Mouse (Mus musculus) embryonic fibroblast, embryonic 13.5 days (primary cell): ENCODE results near the gene Gart. TPM values are rescaled to one million over a fixed set of nuclear protein-coding genes. Genes with fewer than 3 reads are reported as not detected.

ENCODE experiments used
- H3K27ac ChIP-seq: 2 replicates; pipeline ENCODE4 v1.5.1; 2012; ENCODE audit warnings: low read length, control low read depth, inconsistent platforms; ENCODE audit not compliant: insufficient read depth
- H3K4me1 ChIP-seq: 2 replicates; pipeline ENCODE4 v1.6.1; 2011; ENCODE audit warnings: low read length; ENCODE audit not compliant: control insufficient read depth, insufficient read depth
- H3K4me3 ChIP-seq: 2 replicates; pipeline ENCODE4 v1.5.1; 2011; ENCODE audit warnings: mild to moderate bottlenecking, control low read depth, low read length; ENCODE audit not compliant: insufficient read depth
- CTCF ChIP-seq: IDR thresholded peaks from 2 replicates; pipeline ENCODE4 v1.5.1; 2011; ENCODE audit warnings: mild to moderate bottlenecking, control low read depth, low read length, moderate library complexity, borderline replicate concordance; ENCODE audit not compliant: insufficient read depth
- POLR2A ChIP-seq: IDR thresholded peaks from 2 replicates; pipeline ENCODE4 v1.6.1; 2011; ENCODE audit warnings: low read depth, mild to moderate bottlenecking, control low read depth, low read length, moderate library complexity
- polyA plus RNA-seq: library from polyadenylated mRNA; stranded (reverse); fragments of >200 nt; gene quantifications from 2 replicates; pipeline ENCODE4 v1.2.4, GENCODE M21; 2011; ENCODE audit warnings: low read depth; ENCODE audit not compliant: missing spikeins, insufficient read length

Gart gene
- polyA plus RNA-seq, 1 experiment = 68.2 TPM

GRCm38 (mm10) chr16:91612525-91612924 lies 34.2 kb downstream of the Gart start:
- H3K4me1 ChIP-seq = no peaks in the 10 kb centered on the region
- H3K27ac ChIP-seq = no peak overlapping the region
- no peak for TF ChIP-seq POLR2A
- TF ChIP-seq CTCF = no peak
- H3K4me3 ChIP-seq = no peak overlapping the region

- H3K4me3 ChIP-seq = no peak overlapping the region
- H3K4me1 ChIP-seq = no peaks in the 10 kb centered on the region
- TF ChIP-seq POLR2A = no peak
- TF ChIP-seq CTCF = no peak
- H3K27ac ChIP-seq = no peak overlapping the region
Observed at GRCm38 (mm10) chr16:91611248-91611647, 35.5 kb downstream of the Gart start.

GRCm38 (mm10) chr16:91609501-91610245 lies 37.1 kb downstream of the Gart start:
- Histone ChIP-seq H3K27ac (no peak overlapping the region), H3K4me1 (no peaks in the 10 kb centered on the region), H3K4me3 (no peak overlapping the region)
- TF ChIP-seq POLR2A = no peak
- no peak for TF ChIP-seq CTCF

- Histone ChIP-seq H3K27ac (no peak overlapping the region), H3K4me1 (no peaks in the 10 kb centered on the region), H3K4me3 (no peak overlapping the region)
- TF ChIP-seq POLR2A = no peak
- TF ChIP-seq CTCF = no peak
Observed at GRCm38 (mm10) chr16:91606958-91607357, 39.8 kb downstream of the Gart start.

- no peak overlapping the region for H3K27ac ChIP-seq
- TF ChIP-seq POLR2A = no peak
- no peak for TF ChIP-seq CTCF
- H3K4me3 ChIP-seq = no peak overlapping the region
- no peaks in the 10 kb centered on the region for H3K4me1 ChIP-seq
Observed at GRCm38 (mm10) chr16:91605156-91605555, 41.6 kb downstream of the Gart start.

GRCm38 (mm10) chr16:91601693-91602092 lies 45.1 kb downstream of the Gart start:
- no peak overlapping the region for H3K27ac ChIP-seq
- TF ChIP-seq POLR2A (no peak), CTCF (no peak)
- no peak overlapping the region for H3K4me3 ChIP-seq
- H3K4me1 ChIP-seq = no peaks in the 10 kb centered on the region

- TF ChIP-seq CTCF (no peak), POLR2A (no peak)
- Histone ChIP-seq H3K4me1 (no peaks in the 10 kb centered on the region), H3K27ac (no peak overlapping the region), H3K4me3 (no peak overlapping the region)
Observed at GRCm38 (mm10) chr16:91601081-91601480, 45.7 kb downstream of the Gart start.

GRCm38 (mm10) chr16:91599242-91599641 lies 47.5 kb downstream of the Gart start:
- H3K27ac ChIP-seq = no peak overlapping the region
- TF ChIP-seq CTCF = no peak
- TF ChIP-seq POLR2A = no peak
- no peak overlapping the region for H3K4me3 ChIP-seq
- H3K4me1 ChIP-seq = no peaks in the 10 kb centered on the region

GRCm38 (mm10) chr16:91597672-91598010 lies 49.1 kb downstream of the Gart start, which contains the start of gene Tmem50b:
Tmem50b (minus strand) TSS chr16:91597800.
- no peak within 1 kb of the TSS for H3K27ac ChIP-seq
- no peaks in the 10 kb centered on the region for H3K4me1 ChIP-seq
- TF ChIP-seq POLR2A = no peak
- TF ChIP-seq CTCF = no peak
- H3K4me3 ChIP-seq = peak within 1 kb of the TSS; percentile 78

- no peak overlapping the region for H3K27ac ChIP-seq
- H3K4me1 ChIP-seq = no peaks in the 10 kb centered on the region
- no peak for TF ChIP-seq CTCF
- TF ChIP-seq POLR2A = peak; percentile 73
- H3K4me3 ChIP-seq = peak overlapping the region; percentile 78
Observed at GRCm38 (mm10) chr16:91596779-91597671, 49.7 kb downstream of the Gart start.
